Mouse (Mus musculus): ENCODE measurements around the gene Hoxc10. TPM values are rescaled to one million over a fixed set of nuclear protein-coding genes. Genes with fewer than 3 reads are reported as not detected.

Hoxc10 gene
- polyA plus RNA-seq, 1 experiment from 2014 or later = not detected

DNA sequence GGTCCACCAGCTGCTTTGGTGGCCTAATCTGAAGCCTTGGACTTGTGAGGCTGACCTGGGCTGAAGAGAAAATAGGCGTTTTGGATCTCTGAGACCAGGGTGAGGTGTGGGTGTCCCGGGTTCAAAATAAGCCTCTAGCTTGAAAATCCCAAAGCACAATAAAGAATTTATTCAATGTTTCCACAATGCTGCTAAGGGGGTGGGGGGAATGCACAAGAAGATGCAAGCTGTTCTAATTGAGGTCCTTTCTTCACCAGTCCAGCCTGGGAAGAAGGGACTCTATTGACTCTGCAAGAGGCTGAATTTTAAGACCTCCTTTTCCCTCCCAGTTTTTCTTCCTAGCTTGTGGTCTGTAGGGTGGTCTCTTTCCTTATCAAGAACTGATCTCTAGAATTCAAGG, 15.7 kb upstream of the Hoxc10 start:
- 10% methylated on average over 2 of the region's 2 CpGs for WGBS

DNA sequence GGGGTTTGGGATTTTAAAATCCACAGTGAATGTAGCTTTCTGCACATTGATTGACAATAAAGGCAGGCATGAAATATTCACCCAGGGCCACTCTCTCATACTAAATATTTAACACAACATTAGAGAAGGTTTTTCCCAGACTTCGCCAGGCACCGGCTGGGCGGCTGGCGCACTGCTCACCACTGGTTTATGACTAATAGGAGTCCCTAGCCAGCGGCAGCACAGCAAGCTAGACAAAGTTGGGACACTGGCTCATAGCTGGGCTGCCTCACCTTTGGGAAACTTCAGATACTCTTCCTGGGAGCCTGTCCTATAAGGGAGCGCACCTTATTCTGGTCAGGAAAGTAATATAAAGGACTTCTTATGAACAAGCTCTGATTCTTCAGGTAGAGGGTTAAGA, 13.0 kb upstream of the Hoxc10 start:
- 8% methylated on average over 6 of the region's 6 CpGs for WGBS
- DNase-seq (ENCODE audit: low spot score) = no peak

More for the DNA sequence above, 15.7 kb upstream of the Hoxc10 start:
- Histone ChIP-seq H3K27ac (replicated peaks) (no peak overlapping the region), H3K36me3 (ENCODE audit: control insufficient read depth, insufficient read depth, low read length) (no peaks in the 10 kb centered on the region), H3K4me2 (replicated peaks; ENCODE audit: low read depth) (no peak overlapping the region), H3K4me3 (ENCODE audit: low read depth, low read length) (no peak overlapping the region), H3K27me3 (ENCODE audit: control insufficient read depth, insufficient read depth, low read length) (peaks cover 43% of the 10 kb centered on the region), H3K9ac (ENCODE audit: low read length) (no peak overlapping the region), H3K9me3 (ENCODE audit: control insufficient read depth, low read length) (no peaks in the 10 kb centered on the region), H3K4me1 (replicated peaks; ENCODE audit: control insufficient read depth, insufficient read depth) (no peaks in the 10 kb centered on the region)
- no peak for DNase-seq (ENCODE audit: low spot score)
- ATAC-seq (ENCODE audit: low FRiP score, low TSS enrichment) = no peak
- TF ChIP-seq EP300 (optimal IDR thresholded peaks at IDR 0.05) = no peak
- no peak for TF ChIP-seq CTCF (IDR thresholded peaks at IDR 0.05; ENCODE audit: low read depth)

DNA sequence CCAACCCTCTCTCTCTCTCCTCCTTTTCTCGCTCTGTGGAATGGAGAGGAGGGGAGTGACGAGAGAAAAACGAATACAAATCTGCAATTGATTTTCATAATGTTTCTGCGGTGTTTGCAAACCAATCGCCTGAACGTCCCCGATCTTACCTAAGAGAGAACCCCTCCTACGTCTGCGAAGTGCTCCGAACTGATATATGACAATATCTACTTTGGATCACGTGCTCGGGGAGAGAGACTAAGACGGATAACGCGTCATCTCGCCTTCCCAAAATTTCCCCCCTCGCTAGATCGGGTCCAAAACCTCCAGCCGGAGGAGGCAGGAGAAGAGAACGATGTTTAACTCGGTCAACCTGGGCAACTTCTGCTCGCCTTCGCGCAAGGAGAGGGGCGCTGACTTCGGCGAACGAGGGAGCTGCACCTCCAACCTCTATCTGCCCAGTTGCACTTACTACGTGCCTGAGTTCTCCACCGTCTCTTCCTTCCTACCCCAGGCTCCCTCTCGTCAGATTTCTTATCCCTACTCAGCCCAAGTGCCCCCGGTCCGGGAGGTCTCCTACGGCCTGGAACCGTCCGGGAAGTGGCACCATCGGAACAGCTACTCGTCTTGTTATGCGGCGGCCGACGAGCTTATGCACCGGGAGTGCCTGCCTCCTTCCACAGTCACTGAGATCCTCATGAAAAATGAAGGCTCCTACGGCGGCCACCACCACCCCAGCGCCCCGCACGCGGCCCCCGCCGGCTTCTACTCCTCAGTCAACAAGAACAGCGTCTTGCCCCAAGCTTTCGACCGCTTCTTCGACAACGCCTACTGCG, 12.2 kb upstream of the Hoxc10 start, which contains the start of gene Hoxc11:
TSS of gene Hoxc11 (plus strand) at position 236 of the 815 bp plus-strand sequence.
- 2% methylated on average over 55 of the region's 57 CpGs for WGBS
- Histone ChIP-seq H3K9me3 (ENCODE audit: control insufficient read depth, low read length) (no peaks in the 10 kb centered on the region), H3K27me3 (ENCODE audit: control insufficient read depth, insufficient read depth, low read length) (peaks cover 39% of the 10 kb centered on the region), H3K4me1 (replicated peaks; ENCODE audit: control insufficient read depth, insufficient read depth) (no peaks in the 10 kb centered on the region), H3K36me3 (ENCODE audit: control insufficient read depth, insufficient read depth, low read length) (no peaks in the 10 kb centered on the region), H3K4me2 (replicated peaks; ENCODE audit: low read depth) (no peak within 1 kb of the TSS), H3K27ac (replicated peaks) (no peak within 1 kb of the TSS), H3K4me3 (ENCODE audit: low read depth, low read length) (no peak within 1 kb of the TSS), H3K9ac (ENCODE audit: low read length) (no peak within 1 kb of the TSS)
- ATAC-seq (ENCODE audit: low FRiP score, low TSS enrichment) (no peak), DNase-seq (ENCODE audit: low spot score) (no peak)
- TF ChIP-seq CTCF (IDR thresholded peaks at IDR 0.05; ENCODE audit: low read depth) (no peak), EP300 (optimal IDR thresholded peaks at IDR 0.05) (no peak)

More for the DNA sequence above, 13.0 kb upstream of the Hoxc10 start:
- Histone ChIP-seq H3K4me2 (replicated peaks; ENCODE audit: low read depth) (no peak overlapping the region), H3K4me3 (ENCODE audit: low read depth, low read length) (no peak overlapping the region), H3K9me3 (ENCODE audit: control insufficient read depth, low read length) (no peaks in the 10 kb centered on the region), H3K27ac (replicated peaks) (no peak overlapping the region), H3K27me3 (ENCODE audit: control insufficient read depth, insufficient read depth, low read length) (peaks cover 46% of the 10 kb centered on the region), H3K4me1 (replicated peaks; ENCODE audit: control insufficient read depth, insufficient read depth) (no peaks in the 10 kb centered on the region), H3K9ac (ENCODE audit: low read length) (no peak overlapping the region), H3K36me3 (ENCODE audit: control insufficient read depth, insufficient read depth, low read length) (no peaks in the 10 kb centered on the region)
- no peak for TF ChIP-seq CTCF (IDR thresholded peaks at IDR 0.05; ENCODE audit: low read depth)
- no peak for ATAC-seq (ENCODE audit: low FRiP score, low TSS enrichment)

DNA sequence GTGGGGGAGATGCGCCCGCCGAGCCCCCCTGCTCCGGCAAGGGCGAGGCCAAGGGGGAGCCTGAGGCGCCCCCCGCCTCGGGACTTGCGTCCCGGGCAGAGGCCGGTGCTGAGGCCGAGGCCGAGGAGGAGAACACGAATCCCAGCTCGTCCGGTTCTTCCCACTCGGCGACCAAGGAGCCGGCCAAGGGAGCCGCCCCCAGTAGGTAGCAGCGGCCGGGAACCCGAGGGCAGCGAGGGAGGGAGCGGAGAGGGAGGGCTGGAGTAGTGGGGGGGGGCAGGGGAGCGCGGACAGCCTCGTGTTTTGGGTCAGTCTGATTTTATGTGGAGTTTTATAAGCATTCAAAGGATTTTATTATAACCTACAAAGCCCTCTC, 11.6 kb upstream of the Hoxc10 start:
- Histone ChIP-seq H3K4me3 (ENCODE audit: low read depth, low read length) (no peak overlapping the region), H3K9ac (ENCODE audit: low read length) (no peak overlapping the region), H3K27me3 (ENCODE audit: control insufficient read depth, insufficient read depth, low read length) (peaks cover 41% of the 10 kb centered on the region), H3K4me1 (replicated peaks; ENCODE audit: control insufficient read depth, insufficient read depth) (no peaks in the 10 kb centered on the region), H3K4me2 (replicated peaks; ENCODE audit: low read depth) (no peak overlapping the region), H3K9me3 (ENCODE audit: control insufficient read depth, low read length) (no peaks in the 10 kb centered on the region), H3K27ac (replicated peaks) (no peak overlapping the region), H3K36me3 (ENCODE audit: control insufficient read depth, insufficient read depth, low read length) (no peaks in the 10 kb centered on the region)
- ATAC-seq (ENCODE audit: low FRiP score, low TSS enrichment) (no peak), DNase-seq (ENCODE audit: low spot score) (no peak)
- WGBS = 2% methylated on average over 24 of the region's 28 CpGs
- no peak for TF ChIP-seq CTCF (IDR thresholded peaks at IDR 0.05; ENCODE audit: low read depth)
- no peak for TF ChIP-seq EP300 (optimal IDR thresholded peaks at IDR 0.05)

DNA sequence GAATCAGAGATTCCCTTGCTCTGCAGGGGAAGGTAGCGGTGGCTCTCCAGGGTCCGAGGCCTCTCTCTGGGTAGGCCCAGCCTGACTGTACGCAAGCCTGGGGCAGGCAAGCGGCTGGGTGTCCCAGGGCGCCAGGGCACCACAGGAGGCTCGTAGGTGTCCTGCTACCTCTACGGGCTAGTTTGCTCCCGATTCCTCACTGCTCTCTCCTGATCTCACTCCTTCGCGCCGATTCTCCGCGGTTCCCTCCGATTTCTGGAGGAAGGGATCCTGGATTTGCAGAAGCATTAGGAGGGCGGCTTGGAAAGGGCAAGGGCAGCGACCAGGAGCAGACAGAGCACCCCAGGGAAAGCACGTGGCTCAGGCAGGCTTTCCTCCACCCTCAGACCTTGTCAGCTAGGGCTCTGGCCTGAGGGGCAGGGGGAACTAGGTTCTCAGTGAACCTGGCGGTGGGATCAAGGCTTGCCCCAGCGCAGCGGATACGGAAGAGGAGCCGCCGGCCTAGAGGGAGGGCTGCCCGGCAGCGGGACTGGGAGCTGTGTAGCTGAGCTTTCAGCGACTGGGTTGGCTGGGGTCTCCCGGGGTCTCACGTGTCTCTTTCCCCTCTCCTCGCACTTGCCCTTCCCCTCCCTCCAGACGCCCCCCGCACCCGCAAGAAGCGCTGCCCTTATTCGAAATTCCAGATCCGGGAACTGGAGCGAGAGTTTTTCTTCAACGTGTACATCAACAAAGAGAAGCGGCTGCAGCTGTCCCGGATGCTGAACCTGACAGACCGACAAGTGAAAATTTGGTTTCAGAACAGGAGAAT, 10.6 kb upstream of the Hoxc10 start:
- ATAC-seq (ENCODE audit: low FRiP score, low TSS enrichment) = no peak
- H3K27ac ChIP-seq (replicated peaks) = no peak overlapping the region
- no peak overlapping the region for H3K4me3 ChIP-seq (ENCODE audit: low read depth, low read length)
- peaks cover 48% of the 10 kb centered on the region for H3K27me3 ChIP-seq (ENCODE audit: control insufficient read depth, insufficient read depth, low read length)
- WGBS = 3% methylated on average over 35 of the region's 40 CpGs
- no peaks in the 10 kb centered on the region for H3K36me3 ChIP-seq (ENCODE audit: control insufficient read depth, insufficient read depth, low read length)
- H3K4me1 ChIP-seq (replicated peaks; ENCODE audit: control insufficient read depth, insufficient read depth) = no peaks in the 10 kb centered on the region
- no peak overlapping the region for H3K4me2 ChIP-seq (replicated peaks; ENCODE audit: low read depth)
- no peak for TF ChIP-seq CTCF (IDR thresholded peaks at IDR 0.05; ENCODE audit: low read depth)
- no peak for TF ChIP-seq EP300 (optimal IDR thresholded peaks at IDR 0.05)
- no peaks in the 10 kb centered on the region for H3K9me3 ChIP-seq (ENCODE audit: control insufficient read depth, low read length)
- no peak for DNase-seq (ENCODE audit: low spot score)
- H3K9ac ChIP-seq (ENCODE audit: low read length) = no peak overlapping the region

DNA sequence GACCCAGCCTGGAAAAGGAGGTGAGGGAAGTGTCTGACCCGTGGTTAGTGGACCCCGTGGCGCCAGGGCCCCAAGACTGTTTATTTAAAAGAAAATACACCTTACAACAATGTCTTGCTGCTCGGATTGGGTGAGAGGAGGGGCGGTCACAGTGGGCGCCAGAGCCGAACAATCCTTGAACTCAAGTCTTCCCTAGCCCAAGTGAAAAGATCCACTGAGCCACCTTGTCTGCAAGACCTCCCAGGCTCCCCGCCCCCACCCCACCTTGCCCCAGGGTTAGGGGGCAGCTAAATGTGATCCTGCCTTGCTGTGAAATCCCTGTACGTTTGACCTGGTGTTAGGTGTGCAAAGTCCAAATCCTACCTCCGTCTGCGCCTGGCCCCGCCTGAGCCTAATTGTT, 9.7 kb upstream of the Hoxc10 start:
- Histone ChIP-seq H3K4me3 (ENCODE audit: low read depth, low read length) (no peak overlapping the region), H3K9me3 (ENCODE audit: control insufficient read depth, low read length) (no peaks in the 10 kb centered on the region), H3K27ac (replicated peaks) (no peak overlapping the region), H3K27me3 (ENCODE audit: control insufficient read depth, insufficient read depth, low read length) (peaks cover 44% of the 10 kb centered on the region), H3K36me3 (ENCODE audit: control insufficient read depth, insufficient read depth, low read length) (no peaks in the 10 kb centered on the region), H3K4me1 (replicated peaks; ENCODE audit: control insufficient read depth, insufficient read depth) (no peaks in the 10 kb centered on the region), H3K4me2 (replicated peaks; ENCODE audit: low read depth) (no peak overlapping the region), H3K9ac (ENCODE audit: low read length) (no peak overlapping the region)
- TF ChIP-seq CTCF (IDR thresholded peaks at IDR 0.05; ENCODE audit: low read depth) (no peak), EP300 (optimal IDR thresholded peaks at IDR 0.05) (no peak)
- WGBS = 2% methylated on average over 12 of the region's 12 CpGs
- DNase-seq (ENCODE audit: low spot score) (no peak), ATAC-seq (ENCODE audit: low FRiP score, low TSS enrichment) (no peak)

Measured in stomach, postnatal 0 days (tissue).